Mouse (Mus musculus) frontal cortex, postnatal 14 days (tissue): ENCODE measurements at regions not wholly inside any gene's neighbourhood (a gene's known extent, or its start where the extent isn't known, plus 50 kb on each side); places are given as distances from the start of the nearest gene placed in this dataset.
"Not testable (repeated sequence)": the region's sequence is repeated elsewhere in the genome, so short reads cannot be mapped to it uniquely, and the experiment has no call there.

Experiments used
- DNase-seq, 2 experiments: peaks; one replicate each; pipeline ENCODE4 v3.0.0; 2022; ENCODE audit warnings: low spot score in 2 of 2

GRCm38 (mm10) chrX:70871209-70871608 lies 178.8 kb upstream of the Mamld1 start:
- no peak for DNase-seq

- no peak for DNase-seq
These were observed 168.7 kb upstream of the Mamld1 start for GRCm38 (mm10) chrX:70881326-70881725.

GRCm38 (mm10) chrX:70883461-70883860 lies 166.6 kb upstream of the Mamld1 start:
- no peak for DNase-seq

- DNase-seq = no peak
These were observed 155.5 kb upstream of the Mamld1 start for GRCm38 (mm10) chrX:70894517-70894916.

GRCm38 (mm10) chrX:70895554-70895953 lies 154.5 kb upstream of the Mamld1 start:
- DNase-seq = no peak

GRCm38 (mm10) chrX:70897110-70897721 lies 152.8 kb upstream of the Mamld1 start:
- no peak for DNase-seq

GRCm38 (mm10) chrX:70898836-70899235 lies 151.2 kb upstream of the Mamld1 start:
- not testable (repeated sequence) for DNase-seq

- peak in 1 of 2 experiments; percentile 4 for DNase-seq
These were observed 150.2 kb upstream of the Mamld1 start for GRCm38 (mm10) chrX:70899720-70900479.

- DNase-seq = no peak
These were observed 124.4 kb upstream of the Mamld1 start for GRCm38 (mm10) chrX:70925646-70926045.

GRCm38 (mm10) chrX:70931944-70932343 lies 118.1 kb upstream of the Mamld1 start:
- DNase-seq = no peak

- DNase-seq = no peak
These were observed 104.7 kb upstream of the Mamld1 start for GRCm38 (mm10) chrX:70945382-70945781.

- DNase-seq = no peak
These were observed 104.0 kb upstream of the Mamld1 start for GRCm38 (mm10) chrX:70946052-70946451.

GRCm38 (mm10) chrX:70949232-70949631 lies 100.8 kb upstream of the Mamld1 start:
- no peak for DNase-seq

GRCm38 (mm10) chrX:70953022-70953421 lies 97.0 kb upstream of the Mamld1 start:
- no peak for DNase-seq
